Mouse (Mus musculus): Measurements from ENCODE around the gene 1700001K19Rik. TPM values are rescaled to one million over a fixed set of nuclear protein-coding genes. Genes with fewer than 3 reads are reported as not detected.
"Not testable (repeated sequence)": the region's sequence is repeated elsewhere in the genome, so short reads cannot be mapped to it uniquely, and the experiment has no call there.

The 1700001K19Rik gene
- polyA plus RNA-seq, 1 experiment from 2014 or later, result not detected

DNA sequence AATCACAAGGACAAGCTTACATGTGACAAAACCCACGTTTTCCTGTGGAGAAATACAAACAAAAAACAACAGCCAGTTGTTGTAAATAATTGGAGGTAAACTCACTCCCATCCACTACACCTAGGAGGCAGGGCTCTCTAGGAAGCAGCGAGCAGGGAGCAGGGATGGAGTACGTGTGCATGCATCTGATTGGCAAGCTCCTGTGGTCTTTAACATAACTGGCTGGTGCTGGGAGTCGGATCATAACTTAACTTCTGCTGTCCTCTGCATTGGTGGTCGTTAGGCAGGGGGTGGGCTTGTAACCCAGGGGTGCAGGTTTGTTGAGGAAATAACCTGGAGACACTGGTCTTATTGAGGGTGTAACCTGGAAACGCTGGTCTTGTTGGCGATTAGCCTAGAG is 21.3 kb upstream of the 1700001K19Rik start:
- Histone ChIP-seq H3K9me3 (no peaks in the 10 kb centered on the region), H3K9ac (no peak overlapping the region), H3K36me3 (no peaks in the 10 kb centered on the region), H3K27ac (no peak overlapping the region), H3K27me3 (no peaks in the 10 kb centered on the region), H3K4me3 (no peak overlapping the region), H3K4me2 (replicated peaks) (no peak overlapping the region), H3K4me1 (peaks cover 12% of the 10 kb centered on the region; the same call in 1 of the 2 replicates)
- no peak for ATAC-seq (ENCODE audit: insufficient number of reproducible peaks, insufficient read depth, low FRiP score, low TSS enrichment)
- 68% methylated on average over 7 of the region's 7 CpGs for WGBS

GRCm38 (mm10) chr12:110703008-110703471 is 20.6 kb upstream of the 1700001K19Rik start:
- H3K27ac ChIP-seq, result no peak overlapping the region
- no peaks in the 10 kb centered on the region for H3K9me3 ChIP-seq
- no peaks in the 10 kb centered on the region for H3K27me3 ChIP-seq
- 0 out of 2 replicates have a peak, but pooled peaks have one; percentile 54 for ATAC-seq (ENCODE audit: insufficient number of reproducible peaks, insufficient read depth, low FRiP score, low TSS enrichment)
- H3K9ac ChIP-seq, result no peak overlapping the region; the same call in 1 of the 2 replicates
- H3K36me3 ChIP-seq, result no peaks in the 10 kb centered on the region
- H3K4me3 ChIP-seq, result no peak overlapping the region
- WGBS, result 26% methylated on average over 8 of the region's 8 CpGs
- H3K4me1 ChIP-seq, result peaks cover 12% of the 10 kb centered on the region; the same call in 1 of the 2 replicates
- peak overlapping the region; percentile 30 for H3K4me2 ChIP-seq (replicated peaks)

DNA sequence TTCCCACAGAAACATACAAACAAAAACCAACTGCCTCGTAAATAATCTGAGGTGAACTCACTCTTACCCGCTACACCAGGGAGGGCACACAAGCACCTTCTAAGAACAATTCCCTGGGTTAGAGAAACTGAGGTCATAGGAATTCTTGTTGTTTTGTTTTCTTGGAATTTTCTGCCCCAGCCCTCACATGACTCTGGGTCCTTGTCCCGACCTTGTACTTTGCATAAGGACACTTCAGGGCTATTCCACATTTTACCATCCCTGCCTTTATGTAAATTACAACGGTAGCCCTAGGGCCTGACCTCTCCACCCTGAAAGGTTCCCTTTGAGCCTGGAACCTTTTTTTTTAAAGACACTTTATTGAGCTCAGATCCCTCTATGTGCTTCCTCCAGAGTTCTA is 20.1 kb upstream of the 1700001K19Rik start, which contains the start of gene Hsp90aa1:
TSS of gene Hsp90aa1 (minus strand) at position 173 of the 400 bp plus-strand sequence.
- no peaks in the 10 kb centered on the region for H3K27me3 ChIP-seq
- H3K4me1 ChIP-seq, result peaks cover 12% of the 10 kb centered on the region; the same call in 1 of the 2 replicates
- H3K9ac ChIP-seq, result peak within 1 kb of the TSS; percentile 4; the same call in 1 of the 2 replicates
- peak within 1 kb of the TSS; percentile 30 for H3K4me2 ChIP-seq (replicated peaks)
- no peak within 1 kb of the TSS for H3K4me3 ChIP-seq
- no peaks in the 10 kb centered on the region for H3K36me3 ChIP-seq
- ATAC-seq (ENCODE audit: insufficient number of reproducible peaks, insufficient read depth, low FRiP score, low TSS enrichment), result no peak
- 44% methylated on average over 4 of the region's 4 CpGs for WGBS
- H3K9me3 ChIP-seq, result no peaks in the 10 kb centered on the region
- no peak within 1 kb of the TSS for H3K27ac ChIP-seq

DNA sequence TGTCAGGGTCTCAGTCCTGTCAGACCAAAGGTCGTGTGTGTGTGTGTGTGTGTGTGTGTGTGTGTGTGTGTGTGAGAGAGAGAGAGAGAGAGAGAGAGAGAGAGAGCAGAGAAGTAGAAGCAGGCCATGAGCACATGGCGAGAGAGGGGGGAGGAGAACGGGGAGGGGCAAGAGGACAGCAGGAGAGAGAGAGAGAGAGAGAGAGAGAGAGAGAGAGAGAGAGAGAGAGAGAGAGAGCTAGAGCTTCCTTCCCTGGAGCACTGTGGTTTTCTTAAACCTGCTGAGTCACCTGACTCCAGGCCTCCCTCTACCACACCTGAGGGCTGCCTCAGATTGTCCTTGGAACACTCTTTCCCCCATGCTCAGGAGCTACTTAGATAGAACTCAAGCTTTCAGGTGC is 18.9 kb upstream of the 1700001K19Rik start:
- H3K4me3 ChIP-seq; H3K36me3 ChIP-seq; ATAC-seq (ENCODE audit: insufficient number of reproducible peaks, insufficient read depth, low FRiP score, low TSS enrichment); H3K27ac ChIP-seq; H3K9me3 ChIP-seq; H3K27me3 ChIP-seq; H3K4me2 ChIP-seq (replicated peaks): not testable (repeated sequence)
- Histone ChIP-seq H3K4me1 (peaks cover 11% of the 10 kb centered on the region; the same call in 1 of the 2 replicates), H3K9ac (0 out of 2 replicates have a peak overlapping the region, but pooled peaks have one; percentile 4)
- WGBS, result 29% methylated on average over 2 of the region's 3 CpGs

GRCm38 (mm10) chr12:110700730-110701129 is 18.3 kb upstream of the 1700001K19Rik start:
- ATAC-seq (ENCODE audit: insufficient number of reproducible peaks, insufficient read depth, low FRiP score, low TSS enrichment), result no peak
- WGBS, result 53% methylated on average over 2 of the region's 2 CpGs
- Histone ChIP-seq H3K27me3 (no peaks in the 10 kb centered on the region), H3K36me3 (no peaks in the 10 kb centered on the region), H3K9ac (no peak overlapping the region), H3K27ac (no peak overlapping the region), H3K4me2 (replicated peaks) (no peak overlapping the region), H3K9me3 (no peaks in the 10 kb centered on the region), H3K4me3 (no peak overlapping the region), H3K4me1 (peaks cover 8% of the 10 kb centered on the region; the same call in 1 of the 2 replicates)

- H3K36me3 ChIP-seq, result peaks cover 7% of the 10 kb centered on the region
- no peaks in the 10 kb centered on the region for H3K9me3 ChIP-seq
- H3K4me2 ChIP-seq (replicated peaks), result no peak overlapping the region; the same call in 1 of the 2 replicates
- no peak overlapping the region for H3K4me3 ChIP-seq
- WGBS, result 62% methylated on average over 2 of the region's 2 CpGs
- no peak overlapping the region for H3K9ac ChIP-seq
- H3K27ac ChIP-seq, result no peak overlapping the region
- ATAC-seq (ENCODE audit: insufficient number of reproducible peaks, insufficient read depth, low FRiP score, low TSS enrichment), result no peak
- no peaks in the 10 kb centered on the region for H3K27me3 ChIP-seq
- peaks cover 16% of the 10 kb centered on the region for H3K4me1 ChIP-seq
Observed at GRCm38 (mm10) chr12:110699171-110699547, 16.7 kb upstream of the 1700001K19Rik start.

DNA sequence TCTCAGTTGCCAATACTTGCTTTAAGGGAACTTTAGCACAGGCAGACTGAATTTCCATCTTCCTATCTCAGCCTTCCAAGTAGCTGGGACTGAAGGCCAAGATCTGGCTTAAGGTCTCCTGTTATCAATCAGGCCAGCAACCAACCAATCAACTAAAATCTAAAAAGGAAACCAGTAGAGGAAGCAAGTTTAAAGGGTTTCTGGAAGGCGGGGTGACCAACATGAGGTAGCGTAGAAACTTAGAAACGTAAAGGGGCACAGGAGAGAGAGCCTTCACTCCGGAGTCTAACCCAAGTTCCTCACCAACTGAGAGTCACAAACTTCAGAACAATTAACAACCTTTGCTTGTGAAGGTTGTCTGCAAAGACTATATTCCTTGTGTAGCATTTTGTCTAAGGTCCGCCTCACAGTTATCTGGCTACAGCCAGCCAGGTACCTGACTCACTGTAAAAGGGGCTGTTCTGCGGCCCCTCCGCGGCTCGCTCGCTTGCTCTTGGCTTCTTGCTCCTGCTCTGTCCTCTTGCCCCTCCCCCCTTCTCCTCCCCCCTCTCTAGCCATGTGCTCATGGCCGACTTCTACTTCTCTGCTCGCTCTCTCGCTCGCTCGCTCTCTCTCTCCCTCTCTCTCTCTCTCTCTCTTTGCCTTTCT is 16.2 kb upstream of the 1700001K19Rik start:
- ATAC-seq (ENCODE audit: insufficient number of reproducible peaks, insufficient read depth, low FRiP score, low TSS enrichment), result no peak
- Histone ChIP-seq H3K4me1 (peaks cover 16% of the 10 kb centered on the region), H3K9me3 (no peaks in the 10 kb centered on the region), H3K4me3 (no peak overlapping the region), H3K4me2 (replicated peaks) (no peak overlapping the region; the same call in 1 of the 2 replicates), H3K36me3 (peaks cover 10% of the 10 kb centered on the region), H3K9ac (no peak overlapping the region), H3K27me3 (no peaks in the 10 kb centered on the region), H3K27ac (no peak overlapping the region)
- WGBS, result 42% methylated on average over 15 of the region's 15 CpGs

GRCm38 (mm10) chr12:110698080-110698479 is 15.7 kb upstream of the 1700001K19Rik start:
- H3K4me3 ChIP-seq, result no peak overlapping the region
- peaks cover 13% of the 10 kb centered on the region for H3K4me1 ChIP-seq
- no peak for ATAC-seq (ENCODE audit: insufficient number of reproducible peaks, insufficient read depth, low FRiP score, low TSS enrichment)
- peaks cover 14% of the 10 kb centered on the region for H3K36me3 ChIP-seq
- no peak overlapping the region for H3K9ac ChIP-seq
- no peaks in the 10 kb centered on the region for H3K9me3 ChIP-seq
- H3K27me3 ChIP-seq, result no peaks in the 10 kb centered on the region
- H3K27ac ChIP-seq, result no peak overlapping the region
- no peak overlapping the region for H3K4me2 ChIP-seq (replicated peaks)
- WGBS, result 90% methylated on average over 1 of the region's 1 CpGs

- ATAC-seq (ENCODE audit: insufficient number of reproducible peaks, insufficient read depth, low FRiP score, low TSS enrichment), result no peak
- H3K36me3 ChIP-seq, result peaks cover 18% of the 10 kb centered on the region
- no peak overlapping the region for H3K27ac ChIP-seq
- peaks cover 12% of the 10 kb centered on the region for H3K4me1 ChIP-seq
- no peak overlapping the region for H3K4me2 ChIP-seq (replicated peaks)
- H3K4me3 ChIP-seq, result no peak overlapping the region
- H3K27me3 ChIP-seq, result no peaks in the 10 kb centered on the region
- H3K9ac ChIP-seq, result no peak overlapping the region
- H3K9me3 ChIP-seq, result no peaks in the 10 kb centered on the region
- 71% methylated on average over 5 of the region's 5 CpGs for WGBS
Observed at GRCm38 (mm10) chr12:110697457-110697856, 15.0 kb upstream of the 1700001K19Rik start.

- H3K9ac ChIP-seq, result peak overlapping the region; percentile 99
Observed at GRCm38 (mm10) chr12:110696975-110697400, 14.6 kb upstream of the 1700001K19Rik start.

GRCm38 (mm10) chr12:110696173-110696974 is 14.0 kb upstream of the 1700001K19Rik start:
- Histone ChIP-seq H3K4me3 (peak overlapping the region; percentile 98), H3K4me2 (replicated peaks) (peak overlapping the region; percentile 62), H3K9me3 (no peaks in the 10 kb centered on the region), H3K4me1 (peaks cover 12% of the 10 kb centered on the region), H3K9ac (peak overlapping the region; percentile 99), H3K27me3 (no peaks in the 10 kb centered on the region), H3K36me3 (peaks cover 26% of the 10 kb centered on the region), H3K27ac (peak overlapping the region; percentile 94)
- under 1% methylated on average over 89 of the region's 89 CpGs for WGBS
- ATAC-seq (ENCODE audit: insufficient number of reproducible peaks, insufficient read depth, low FRiP score, low TSS enrichment), result peak; percentile 86

More at GRCm38 (mm10) chr12:110696975-110697400, 14.6 kb upstream of the 1700001K19Rik start:
- 53% methylated on average over 9 of the region's 9 CpGs for WGBS
- no peaks in the 10 kb centered on the region for H3K27me3 ChIP-seq
- peak overlapping the region; percentile 94 for H3K27ac ChIP-seq
- ATAC-seq (ENCODE audit: insufficient number of reproducible peaks, insufficient read depth, low FRiP score, low TSS enrichment), result no peak
- H3K4me3 ChIP-seq, result peak overlapping the region; percentile 98
- H3K4me2 ChIP-seq (replicated peaks), result peak overlapping the region; percentile 62
- H3K9me3 ChIP-seq, result no peaks in the 10 kb centered on the region
- H3K4me1 ChIP-seq, result peaks cover 12% of the 10 kb centered on the region
- H3K36me3 ChIP-seq, result peaks cover 20% of the 10 kb centered on the region

All from embryonic facial prominence, embryonic 12.5 days (tissue).